In the genomic region with DNA sequence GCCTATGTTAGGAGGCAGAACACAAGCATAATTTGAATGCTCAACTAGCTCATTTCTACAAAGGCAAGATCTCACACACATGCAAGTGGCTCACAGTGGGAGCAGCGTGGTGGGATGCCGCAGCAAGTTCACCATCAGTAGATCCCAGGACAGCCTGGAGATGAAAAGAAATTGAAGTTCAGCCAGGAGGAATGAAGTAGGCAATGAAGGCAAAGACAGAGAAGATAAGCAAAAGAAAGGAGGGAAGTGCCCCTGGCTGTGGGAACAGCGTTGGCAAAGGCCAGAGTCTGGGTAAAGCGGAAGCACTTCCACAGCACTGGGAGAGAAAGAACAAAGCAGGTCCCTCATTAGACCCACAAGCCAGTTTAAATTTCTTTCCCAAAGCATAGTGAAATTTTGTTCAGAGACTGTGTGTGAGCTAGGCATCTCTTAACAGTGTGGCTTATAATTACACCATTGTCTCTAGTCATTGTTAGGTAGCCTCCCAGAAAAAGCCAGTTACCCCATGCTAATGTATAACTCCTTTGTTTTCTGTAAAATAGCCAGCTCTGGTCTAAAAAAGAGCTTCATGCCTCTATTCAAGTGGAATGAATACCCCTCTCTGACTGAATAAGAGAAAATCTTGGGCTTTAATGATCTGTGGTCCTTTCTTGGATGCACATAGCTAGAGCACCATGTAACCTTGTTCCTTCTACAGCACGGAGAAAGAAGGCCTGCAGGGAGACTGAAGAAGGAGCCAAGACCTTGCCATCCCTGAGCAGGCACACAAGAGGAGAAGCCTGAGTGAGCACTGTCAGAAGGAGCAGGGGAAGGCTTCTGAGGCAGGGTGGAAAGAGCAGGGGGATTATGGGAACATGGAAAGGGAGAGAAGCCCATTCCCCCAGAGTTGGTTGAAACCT, we compare ENCODE assay signal across 18 mouse cellular contexts. TPM values are rescaled to one million over a fixed set of nuclear protein-coding genes. Genes with fewer than 3 reads are reported as not detected.
DNase-seq lines count a peak whose midpoint lies in the region; ATAC-seq and TF ChIP-seq lines count a peak whose summit lies in the region.
"Had no signal": no experiment of that assay in that cellular context is flagged by ENCODE, and none has a peak within 500 bp of the region (broad histone marks: within the 10 kb centered on the region; RNA-seq: fewer than 3 reads in every experiment).

No protein-coding gene starts in this region.

- no peaks in the 10 kb centered on the region for H3K9me3 ChIP-seq in heart, embryonic 15.5 days (replicated peaks)
- H3K9me3 ChIP-seq in embryonic facial prominence, embryonic 14.5 days (ENCODE audit: control insufficient read depth, low read length) = no peaks in the 10 kb centered on the region
- no peaks in the 10 kb centered on the region for H3K9me3 ChIP-seq in hindbrain, embryonic 14.5 days (ENCODE audit: control insufficient read depth, low read length)
- no peaks in the 10 kb centered on the region for H3K9me3 ChIP-seq in neural tube, embryonic 14.5 days (ENCODE audit: control insufficient read depth, low read length)

- H3K4me1 ChIP-seq in heart, embryonic 15.5 days (replicated peaks) = peaks cover 19% of the 10 kb centered on the region
- no peaks in the 10 kb centered on the region for H3K4me1 ChIP-seq in embryonic facial prominence, embryonic 14.5 days (ENCODE audit: control insufficient read depth, insufficient read depth, low read length)
- no peaks in the 10 kb centered on the region for H3K4me1 ChIP-seq in hindbrain, embryonic 14.5 days (replicated peaks; ENCODE audit: control insufficient read depth, insufficient read depth, low read length)
- H3K4me1 ChIP-seq in neural tube, embryonic 14.5 days (ENCODE audit: control insufficient read depth, insufficient read depth, low read length) = no peaks in the 10 kb centered on the region
- H3K4me1 ChIP-seq in thymus, adult 2 months (replicated peaks; ENCODE audit: control insufficient read depth, insufficient read depth, low read length) = no peaks in the 10 kb centered on the region

- no peak overlapping the region for H3K4me2 ChIP-seq in heart, embryonic 15.5 days
- H3K4me2 ChIP-seq in embryonic facial prominence, embryonic 14.5 days (ENCODE audit: low read depth, low read length) = no peak overlapping the region
- H3K4me2 ChIP-seq in hindbrain, embryonic 14.5 days (replicated peaks) = no peak overlapping the region
- H3K4me2 ChIP-seq in neural tube, embryonic 14.5 days (ENCODE audit: low read depth, low read length) = no peak overlapping the region
- H3K4me2 ChIP-seq: liver, embryonic 11.5 days had no signal

- H3K36me3 ChIP-seq in heart, embryonic 15.5 days = no peaks in the 10 kb centered on the region
- H3K36me3 ChIP-seq in embryonic facial prominence, embryonic 14.5 days (ENCODE audit: control insufficient read depth, insufficient read depth, low read length) = no peaks in the 10 kb centered on the region
- no peaks in the 10 kb centered on the region for H3K36me3 ChIP-seq in hindbrain, embryonic 14.5 days (replicated peaks; ENCODE audit: control insufficient read depth, insufficient read depth)
- H3K36me3 ChIP-seq in neural tube, embryonic 14.5 days (ENCODE audit: control insufficient read depth, insufficient read depth, low read length) = no peaks in the 10 kb centered on the region
- no peaks in the 10 kb centered on the region for H3K36me3 ChIP-seq in thymus, adult 2 months (ENCODE audit: control insufficient read depth, insufficient read depth, low read length)

- no peak for DNase-seq in heart, postnatal 36 days
- peak; percentile 46 for DNase-seq in embryonic facial prominence, embryonic 14.5 days (ENCODE audit: low spot score)
- DNase-seq in hindbrain, embryonic 14.5 days (ENCODE audit: low spot score) = no peak
- DNase-seq in cerebellum, adult 11-12 months = no peak
- DNase-seq in lung, postnatal 10 days = no peak
- no peak for DNase-seq in thymus, adult 2 months
- DNase-seq: adrenal gland, adult 8-10 months; cerebellum, adult 18-20 months; gastrocnemius, postnatal 10 days; heart, postnatal 14 days; kidney, postnatal 10 days; lung, postnatal 4 days; thymus, adult 18-20 months had no signal

- 71% methylated on average over 5 of the region's 5 CpGs for WGBS in heart, embryonic 15.5 days
- 59% methylated on average over 5 of the region's 5 CpGs for WGBS in embryonic facial prominence, embryonic 14.5 days
- WGBS in hindbrain, embryonic 14.5 days = 36% methylated on average over 5 of the region's 5 CpGs
- WGBS in neural tube, embryonic 14.5 days = 35% methylated on average over 5 of the region's 5 CpGs
- WGBS in thymus, adult 2 months = 96% methylated on average over 5 of the region's 5 CpGs

- TF ChIP-seq POLR2A in thymus, adult 2 months (IDR thresholded peaks at IDR 0.05; ENCODE audit: control insufficient read depth, extremely low read depth, insufficient read depth, low read length, poor library complexity) = no peak

- peak overlapping the region; percentile 11; the same call in 1 of the 2 replicates for H3K27ac ChIP-seq in heart, embryonic 15.5 days
- 0 out of 2 replicates have a peak overlapping the region, but pooled peaks have one; percentile 15 for H3K27ac ChIP-seq in embryonic facial prominence, embryonic 14.5 days (replicated peaks; ENCODE audit: low read depth, low read length)
- H3K27ac ChIP-seq in hindbrain, embryonic 14.5 days = peak overlapping the region; percentile 73
- H3K27ac ChIP-seq in neural tube, embryonic 14.5 days (ENCODE audit: low read depth, low read length) = no peak overlapping the region
- H3K27ac ChIP-seq in thymus, adult 2 months (ENCODE audit: control insufficient read depth, insufficient read depth, low read length) = no peak overlapping the region

- no peak overlapping the region for H3K4me3 ChIP-seq in heart, embryonic 15.5 days
- no peak overlapping the region for H3K4me3 ChIP-seq in embryonic facial prominence, embryonic 14.5 days (ENCODE audit: low read depth, low read length)
- H3K4me3 ChIP-seq in hindbrain, embryonic 14.5 days (replicated peaks; ENCODE audit: low read length) = no peak overlapping the region
- no peak overlapping the region for H3K4me3 ChIP-seq in neural tube, embryonic 14.5 days (ENCODE audit: low read depth, low read length)
- no peak overlapping the region for H3K4me3 ChIP-seq in thymus, adult 2 months (ENCODE audit: control insufficient read depth, insufficient read depth, low read length)

- no peak for ATAC-seq in heart, embryonic 15.5 days (replicated peaks; ENCODE audit: insufficient number of reproducible peaks, insufficient read depth, low FRiP score, low read depth)
- peak; percentile 71; the same call in 1 of the 2 replicates for ATAC-seq in embryonic facial prominence, embryonic 14.5 days (ENCODE audit: low read depth)
- ATAC-seq in hindbrain, embryonic 14.5 days (ENCODE audit: low FRiP score) = peak; percentile 68; the same call in 1 of the 2 replicates
- peak; percentile 38; the same call in 1 of the 2 replicates for ATAC-seq in neural tube, embryonic 14.5 days (ENCODE audit: low read depth)

- H3K9ac ChIP-seq in heart, embryonic 15.5 days = no peak overlapping the region
- H3K9ac ChIP-seq in embryonic facial prominence, embryonic 14.5 days (ENCODE audit: low read depth, low read length) = no peak overlapping the region
- no peak overlapping the region for H3K9ac ChIP-seq in hindbrain, embryonic 14.5 days
- no peak overlapping the region for H3K9ac ChIP-seq in neural tube, embryonic 14.5 days (replicated peaks; ENCODE audit: low read depth, low read length)

- H3K27me3 ChIP-seq in heart, embryonic 15.5 days = no peaks in the 10 kb centered on the region
- no peaks in the 10 kb centered on the region for H3K27me3 ChIP-seq in embryonic facial prominence, embryonic 14.5 days (replicated peaks; ENCODE audit: control insufficient read depth, insufficient read depth, low read length)
- no peaks in the 10 kb centered on the region for H3K27me3 ChIP-seq in hindbrain, embryonic 14.5 days (ENCODE audit: control insufficient read depth, insufficient read depth, low read length)
- H3K27me3 ChIP-seq in neural tube, embryonic 14.5 days (ENCODE audit: control insufficient read depth, insufficient read depth, low read length) = no peaks in the 10 kb centered on the region
- no peaks in the 10 kb centered on the region for H3K27me3 ChIP-seq in thymus, adult 2 months (ENCODE audit: control insufficient read depth, insufficient read depth, low read length)

- intact Hi-C loops in heart, postnatal 36 days (cut with DNase I) = no loop called here

- TF ChIP-seq CTCF in thymus, adult 2 months (IDR thresholded peaks at IDR 0.05; ENCODE audit: borderline replicate concordance, control insufficient read depth, extremely low read depth, insufficient read depth, low read length, poor library complexity) = no peak

RNA-seq across cellular contexts. Expression of a gene that starts 28.2 kb away (rescaled TPM):
- 53.2 and 54.4 TPM in 2 replicates for polyA plus RNA-seq in heart, embryonic 15.5 days (2015; fragmentation: Nextera tagmentation; extraction: Ambion mirVana)
- 10 to 100 TPM; 97.2 to 98.9 TPM for total RNA-seq in heart, postnatal 36 days (2021)
- polyA plus RNA-seq in embryonic facial prominence, embryonic 14.5 days (2014; fragmentation: Nextera tagmentation; extraction: Ambion mirVana) = 47.0 and 48.6 TPM in 2 replicates
- polyA plus RNA-seq in hindbrain, embryonic 14.5 days (2014; fragmentation: Nextera tagmentation; extraction: Ambion mirVana) = 57.1 and 66.0 TPM in 2 replicates
- polyA plus RNA-seq in neural tube, embryonic 14.5 days (2014; fragmentation: Nextera tagmentation; extraction: Ambion mirVana) = 66.5 and 75.4 TPM in 2 replicates
- 177 and 188 TPM in 2 replicates for polyA plus RNA-seq in thymus, adult 2 months (2012; rRNA removed)

RNA-seq across cellular contexts. Expression of a gene that starts 47.7 kb away (rescaled TPM):
- 0.03 TPM in 1 of 2 replicates, not detected in the other for polyA plus RNA-seq in heart, embryonic 15.5 days (2015; fragmentation: Nextera tagmentation; extraction: Ambion mirVana)
- total RNA-seq in heart, postnatal 36 days (2021) = not detected
- polyA plus RNA-seq in embryonic facial prominence, embryonic 14.5 days (2014; fragmentation: Nextera tagmentation; extraction: Ambion mirVana) = 0.04 TPM in 1 of 2 replicates, not detected in the other
- polyA plus RNA-seq in hindbrain, embryonic 14.5 days (2014; fragmentation: Nextera tagmentation; extraction: Ambion mirVana) = not detected in 2 replicates
- polyA plus RNA-seq in neural tube, embryonic 14.5 days (2014; fragmentation: Nextera tagmentation; extraction: Ambion mirVana) = not detected in 2 replicates
- polyA plus RNA-seq in thymus, adult 2 months (2012; rRNA removed) = not detected in 2 replicates
- total RNA-seq: gastrocnemius, postnatal 10 days; heart, postnatal 14 days; left cerebral cortex, adult 18-20 months had no signal
- polyA plus RNA-seq: liver, embryonic 11.5 days; small intestine, adult 2 months had no signal

Comparison
In these comparisons a context has a peak if more than half of its experiments do, and no peak if none do; other contexts are left out.
1. H3K27ac ChIP-seq: peak in heart, embryonic 15.5 days (single experiment), embryonic facial prominence, embryonic 14.5 days (single experiment) and hindbrain, embryonic 14.5 days (single experiment); none in neural tube, embryonic 14.5 days (single experiment) and thymus, adult 2 months (single experiment).